Comparison of ENCODE assay signal across 31 mouse cellular contexts in genomic region chr11:100178307-100178706, GRCm38 (mm10). TPM values are rescaled to one million over a fixed set of nuclear protein-coding genes. Genes with fewer than 3 reads are reported as not detected.
"Had no signal": no experiment of that assay in that cellular context is flagged by ENCODE, and none has a peak within 500 bp of the region (broad histone marks: within the 10 kb centered on the region; RNA-seq: fewer than 3 reads in every experiment).

No protein-coding gene starts in this region.

- DNase-seq: kidney, adult 2 months; kidney, postnatal 25 days; liver; lung, adult 18-20 months; lung, postnatal 10 days; lung, postnatal 36 days; retina, postnatal 1 day; right cerebral cortex, postnatal 14 days; right cerebral cortex, postnatal 4 days; thymus, adult 2 months; thymus, postnatal 14 days had no signal

RNA-seq across cellular contexts. Expression of gene Krt9, which starts 14.7 kb away (rescaled TPM):
- total RNA-seq: monocyte, adult 5-6 weeks; neutrophil, adult 5-6 weeks had no signal
- polyA plus RNA-seq: intestine, embryonic 14.5 days; intestine, postnatal 0 days; kidney, adult 2 months; kidney, embryonic 14.5 days; kidney, postnatal 0 days; large intestine, adult 2 months; limb, embryonic 10.5 days; limb, embryonic 13.5 days; liver, embryonic 12.5 days; liver, embryonic 15.5 days; lung, embryonic 15.5 days; midbrain, embryonic 10.5 days; midbrain, embryonic 13.5 days; midbrain, embryonic 16.5 days; myocyte; neural tube, embryonic 13.5 days; stomach, embryonic 14.5 days; stomach, postnatal 0 days had no signal

RNA-seq across cellular contexts. Expression of gene Krt14, which starts 29.0 kb away (rescaled TPM):
- total RNA-seq: left cerebral cortex, postnatal 10 days; monocyte, adult 5-6 weeks; neutrophil, adult 5-6 weeks had no signal
- polyA plus RNA-seq: kidney, embryonic 14.5 days had no signal

RNA-seq across cellular contexts. Expression of gene Krt19, which starts 29.8 kb away (rescaled TPM):
- total RNA-seq: monocyte, adult 5-6 weeks had no signal

RNA-seq across cellular contexts. Expression of gene Krt15, which starts 42.6 kb away (rescaled TPM):
- total RNA-seq: left cerebral cortex, postnatal 10 days; monocyte, adult 5-6 weeks had no signal

RNA-seq across cellular contexts. Expression of gene Krt13, which starts 56.9 kb away (rescaled TPM):
- total RNA-seq: left cerebral cortex, postnatal 10 days; monocyte, adult 5-6 weeks had no signal
- polyA plus RNA-seq: intestine, embryonic 14.5 days; intestine, postnatal 0 days; kidney, adult 2 months; kidney, embryonic 14.5 days; limb, embryonic 10.5 days; limb, embryonic 13.5 days; liver, embryonic 12.5 days; liver, embryonic 15.5 days; midbrain, embryonic 10.5 days; neural tube, embryonic 13.5 days had no signal
